Mouse (Mus musculus) stomach, postnatal 0 days (tissue): Measurements from ENCODE around the gene Ryr2.

ENCODE experiments used
- CTCF ChIP-seq: IDR thresholded peaks from 2 replicates; pipeline ENCODE4 v1.5.1; 2016; ENCODE audit warnings: antibody characterized with exemption, low read depth, mild to moderate bottlenecking, moderate library complexity
- EP300 ChIP-seq: optimal IDR thresholded peaks from 2 replicates; pipeline ENCODE3; 2016; ENCODE audit warnings: antibody characterized with exemption

GRCm38 (mm10) chr13:11869486-11869885 lies 237.3 kb downstream of the Ryr2 start:
- no peak for TF ChIP-seq CTCF
- TF ChIP-seq EP300: no peak
